In genomic region chr17:23746311-23746710, GRCm38 (mm10) we compare ENCODE assay signal across 9 mouse cellular contexts. TPM values are rescaled to one million over a fixed set of nuclear protein-coding genes. Genes with fewer than 3 reads are reported as not detected.
DNase-seq lines count a peak whose midpoint lies in the region; ATAC-seq and TF ChIP-seq lines count a peak whose summit lies in the region.
"Had no signal": no experiment of that assay in that cellular context is flagged by ENCODE, and none has a peak within 500 bp of the region (broad histone marks: within the 10 kb centered on the region; RNA-seq: fewer than 3 reads in every experiment).

No protein-coding gene starts in this region.

- peak overlapping the region; percentile 47 for H3K4me3 ChIP-seq in heart, embryonic 10.5 days
- H3K4me3 ChIP-seq in ES-Bruce4 (ENCODE audit: low read depth, low read length) = peak overlapping the region; percentile 60

- peaks cover 2% of the 10 kb centered on the region for H3K36me3 ChIP-seq in heart, embryonic 10.5 days
- no peaks in the 10 kb centered on the region for H3K36me3 ChIP-seq in ES-Bruce4 (ENCODE audit: control insufficient read depth, insufficient read depth, low read length, poor library complexity, severe bottlenecking)

- peak; percentile 4; the same call in 1 of the 2 replicates for ATAC-seq in granulocyte monocyte progenitor cell, adult 5-6 weeks (replicated peaks; ENCODE audit: poor library complexity, severe bottlenecking)
- ATAC-seq: Patski had no signal

- TF ChIP-seq CTCF in ES-Bruce4 (IDR thresholded peaks at IDR 0.05; ENCODE audit: low read depth, low read length) = peak; percentile 70

- no peak overlapping the region for H3K27ac ChIP-seq in heart, embryonic 10.5 days
- H3K27ac ChIP-seq in ES-Bruce4 (ENCODE audit: insufficient read depth, low read length) = no peak overlapping the region

- peaks cover 71% of the 10 kb centered on the region for H3K27me3 ChIP-seq in heart, embryonic 10.5 days (ENCODE audit: insufficient read depth, poor library complexity, severe bottlenecking)
- H3K27me3 ChIP-seq in ES-Bruce4 (ENCODE audit: control insufficient read depth, insufficient read depth, low read length, poor library complexity, severe bottlenecking) = no peaks in the 10 kb centered on the region; the same call in 1 of the 2 replicates

- intact Hi-C loops in heart, postnatal 36 days (cut with DNase I) = loop anchor here (5.0 kb wide), 1 partner anchor 81 kb away; the partner anchor contains the start of gene Elob

- H3K9ac ChIP-seq in ES-Bruce4 (ENCODE audit: low read depth, poor library complexity, severe bottlenecking) = peak overlapping the region; percentile 47

- TF ChIP-seq EP300 in ES-Bruce4 (IDR thresholded peaks at IDR 0.05; ENCODE audit: insufficient read depth, low read depth, low read length) = no peak

- no peaks in the 10 kb centered on the region for H3K9me3 ChIP-seq in heart, embryonic 10.5 days
- H3K9me3 ChIP-seq in ES-Bruce4 (replicated peaks; ENCODE audit: control insufficient read depth, insufficient read depth, low read length, poor library complexity, severe bottlenecking) = no peaks in the 10 kb centered on the region

- H3K4me1 ChIP-seq in heart, embryonic 10.5 days = peaks cover 32% of the 10 kb centered on the region
- H3K4me1 ChIP-seq in ES-Bruce4 (ENCODE audit: control insufficient read depth, insufficient read depth, low read length) = no peaks in the 10 kb centered on the region

- TF ChIP-seq POLR2A in ES-Bruce4 (IDR thresholded peaks at IDR 0.05; ENCODE audit: insufficient read depth, low read length) = no peak

- 2% methylated on average over 12 of the region's 12 CpGs for whole genome bisulfite sequencing in heart, embryonic 10.5 days

- peak; percentile 72 for DNase-seq in heart, embryonic 10.5 days (ENCODE audit: low spot score)
- DNase-seq in heart, postnatal 36 days = no peak
- DNase-seq in lung, postnatal 4 days = peak; percentile 24 to 29
- no peak for DNase-seq in left cerebral cortex, adult 9 months (ENCODE audit: low spot score in 2 of 2)
- DNase-seq in right cerebral cortex, postnatal 14 days = no peak
- DNase-seq in testis, postnatal 10 days (ENCODE audit: low spot score) = no peak

RNA-seq across cellular contexts. Expression of gene Kremen2, which starts 0.7 kb away (rescaled TPM):
- polyA plus RNA-seq in heart, embryonic 10.5 days (2016; fragmentation: Nextera tagmentation; extraction: Ambion mirVana) = 0.43 and 1.9 TPM in 2 replicates
- total RNA-seq in heart, postnatal 36 days (2021) = not detected
- polyA plus RNA-seq in ES-Bruce4 (2011; ENCODE audit: insufficient read depth, insufficient read length, low read depth, missing spikeins) = 0.57 and 1.4 TPM in 2 replicates
- total RNA-seq in granulocyte monocyte progenitor cell, adult 5-6 weeks (2014; fragmentation: Nextera tagmentation) = not detected in 2 replicates
- not detected in 2 replicates for total RNA-seq in granulocyte monocyte progenitor cell, adult 5-6 weeks (2017)
- polyA plus RNA-seq: Patski had no signal

RNA-seq across cellular contexts. Expression of gene Paqr4, which starts 5.6 kb away (rescaled TPM):
- polyA plus RNA-seq in heart, embryonic 10.5 days (2016; fragmentation: Nextera tagmentation; extraction: Ambion mirVana) = 8.7 and 9.3 TPM in 2 replicates
- 10 to 100 TPM; 20.0 to 28.5 TPM for total RNA-seq in heart, postnatal 36 days (2021)
- polyA plus RNA-seq in ES-Bruce4 (2011; ENCODE audit: insufficient read depth, insufficient read length, low read depth, missing spikeins) = 2.4 and 2.7 TPM in 2 replicates
- 0.69 and 2.4 TPM in 2 replicates for total RNA-seq in granulocyte monocyte progenitor cell, adult 5-6 weeks (2014; fragmentation: Nextera tagmentation)
- total RNA-seq in granulocyte monocyte progenitor cell, adult 5-6 weeks (2017) = 2.2 and 2.5 TPM in 2 replicates

RNA-seq across cellular contexts. Expression of gene Pkmyt1, which starts 20.2 kb away (rescaled TPM):
- 46.5 and 53.2 TPM in 2 replicates for polyA plus RNA-seq in heart, embryonic 10.5 days (2016; fragmentation: Nextera tagmentation; extraction: Ambion mirVana)
- 1 to 10 TPM; 1.2 to 1.6 TPM for total RNA-seq in heart, postnatal 36 days (2021)
- polyA plus RNA-seq in ES-Bruce4 (2011; ENCODE audit: insufficient read depth, insufficient read length, low read depth, missing spikeins) = 26.5 and 27.7 TPM in 2 replicates
- 63.7 and 86.7 TPM in 2 replicates for total RNA-seq in granulocyte monocyte progenitor cell, adult 5-6 weeks (2014; fragmentation: Nextera tagmentation)
- total RNA-seq in granulocyte monocyte progenitor cell, adult 5-6 weeks (2017) = 22.0 and 24.3 TPM in 2 replicates

RNA-seq across cellular contexts. Expression of gene 1520401A03Rik, which starts 23.7 kb away (rescaled TPM):
- polyA plus RNA-seq in heart, embryonic 10.5 days (2016; fragmentation: Nextera tagmentation; extraction: Ambion mirVana) = not detected in 2 replicates
- not detected for total RNA-seq in heart, postnatal 36 days (2021)
- 3.6 and 4.1 TPM in 2 replicates for polyA plus RNA-seq in ES-Bruce4 (2011; ENCODE audit: insufficient read depth, insufficient read length, low read depth, missing spikeins)
- total RNA-seq in granulocyte monocyte progenitor cell, adult 5-6 weeks (2014; fragmentation: Nextera tagmentation) = not detected in 2 replicates
- total RNA-seq in granulocyte monocyte progenitor cell, adult 5-6 weeks (2017) = not detected in 2 replicates
- polyA plus RNA-seq: Patski had no signal

RNA-seq across cellular contexts. Expression of gene Flywch1, which starts 25.1 kb away (rescaled TPM):
- 97.9 and 117 TPM in 2 replicates for polyA plus RNA-seq in heart, embryonic 10.5 days (2016; fragmentation: Nextera tagmentation; extraction: Ambion mirVana)
- total RNA-seq in heart, postnatal 36 days (2021) = 10 to 100 TPM; 31.8 to 33.3 TPM
- 32.9 and 34.2 TPM in 2 replicates for polyA plus RNA-seq in ES-Bruce4 (2011; ENCODE audit: insufficient read depth, insufficient read length, low read depth, missing spikeins)
- total RNA-seq in granulocyte monocyte progenitor cell, adult 5-6 weeks (2014; fragmentation: Nextera tagmentation) = 10.3 and 17.5 TPM in 2 replicates
- total RNA-seq in granulocyte monocyte progenitor cell, adult 5-6 weeks (2017) = 15.2 and 22.4 TPM in 2 replicates

Comparison
In these comparisons a context has a peak if more than half of its experiments do, and no peak if none do; other contexts are left out.
1. DNase-seq: peak in heart, embryonic 10.5 days (single experiment) and lung, postnatal 4 days (2 of 2); none in heart, postnatal 36 days (0 of 2), left cerebral cortex, adult 9 months (0 of 2), right cerebral cortex, postnatal 14 days (single experiment) and testis, postnatal 10 days (single experiment).
2. RNA of gene Paqr4, which starts 5.6 kb away (total RNA-seq): 20.0 to 28.5 TPM in heart, postnatal 36 days; 0.69 to 2.5 TPM in granulocyte monocyte progenitor cell, adult 5-6 weeks; every median in the first group is over 4 times any median in the second.
3. RNA of gene Pkmyt1, which starts 20.2 kb away (total RNA-seq): 22.0 to 86.7 TPM in granulocyte monocyte progenitor cell, adult 5-6 weeks; 1.2 to 1.6 TPM in heart, postnatal 36 days; every median in the first group is over 4 times any median in the second.